Mouse (Mus musculus) CH12.LX (cell line): Measurements from ENCODE around the gene Napb. TPM values are rescaled to one million over a fixed set of nuclear protein-coding genes. Genes with fewer than 3 reads are reported as not detected.

Experiments
- DNase-seq: peaks from one replicate; pipeline ENCODE4 v3.0.0-alpha.2; 2013; ENCODE audit errors: extremely low read depth
- H3K27ac ChIP-seq: 2 replicates; pipeline ENCODE4 v1.5.1; 2012; ENCODE audit warnings: low read depth, mild to moderate bottlenecking, control low read depth, moderate library complexity; ENCODE audit not compliant: insufficient read depth
- H3K27me3 ChIP-seq: replicated peaks from 2 replicates; pipeline ENCODE3; 2012; ENCODE audit warnings: inconsistent platforms
- H3K36me3 ChIP-seq, 2 experiments: replicated peaks in 1 of 2; 2 replicates each; pipeline versions ENCODE3 to v1.6.1; 2012; ENCODE audit warnings: inconsistent platforms in 1 of 2, low read length in 1 of 2, mild to moderate bottlenecking in 1 of 2, mixed read lengths in 1 of 2, moderate library complexity in 1 of 2; ENCODE audit not compliant: control insufficient read depth in 1 of 2, insufficient read depth in 1 of 2
- H3K4me1 ChIP-seq, 2 experiments: 2 replicates each; pipeline ENCODE4 v1.6.1; 2012; ENCODE audit warnings: inconsistent platforms in 1 of 2, moderate library complexity in 1 of 2; ENCODE audit not compliant: insufficient read depth in 2 of 2, control insufficient read depth in 1 of 2
- H3K4me2 ChIP-seq: 2 replicates; pipeline ENCODE4 v1.6.1; 2012; ENCODE audit warnings: low read depth, mild to moderate bottlenecking, control low read depth; ENCODE audit not compliant: poor library complexity, insufficient read depth, severe bottlenecking
- H3K4me3 ChIP-seq, 3 experiments: fragments of 150-350 bp in 1 of 3; sonication (generic) in 1 of 3; replicated peaks in 1 of 3; 2 replicates each; pipeline versions ENCODE3 to v1.5.1; 2011 to 2012; ENCODE audit warnings: low read depth in 2 of 3, low read length in 2 of 3, mild to moderate bottlenecking in 2 of 3, moderate library complexity in 2 of 3, control low read depth in 1 of 3, improper control_type of control experiment in 1 of 3, inconsistent platforms in 1 of 3, mixed read lengths in 1 of 3; ENCODE audit not compliant: poor library complexity in 1 of 3
- H3K79me2 ChIP-seq: replicated peaks from 2 replicates; pipeline ENCODE4 v1.6.1; 2012; ENCODE audit warnings: mild to moderate bottlenecking, moderate library complexity; ENCODE audit not compliant: control insufficient read depth, poor library complexity, insufficient read depth, severe bottlenecking; ENCODE audit errors: extremely low read depth
- H3K9ac ChIP-seq: 2 replicates; pipeline ENCODE4 v1.6.1; 2012; ENCODE audit warnings: low read depth, mild to moderate bottlenecking, control low read depth, moderate library complexity; ENCODE audit not compliant: insufficient read depth
- H3K9me3 ChIP-seq: replicated peaks from 2 replicates; pipeline ENCODE3; 2012; ENCODE audit warnings: low read length, inconsistent platforms, mixed read lengths
- CHD1 ChIP-seq: IDR thresholded peaks from 2 replicates; pipeline ENCODE4 v1.6.1; 2012; ENCODE audit warnings: low read depth, low read length, improper control_type of control experiment, inconsistent platforms
- CTCF ChIP-seq, 2 experiments: IDR thresholded peaks in 1 of 2; conservative IDR thresholded peaks in 1 of 2; 2 replicates each; pipeline ENCODE4 v1.5.1; 2011 to 2012; ENCODE audit warnings: low read depth in 2 of 2, low read length in 2 of 2, improper control_type of control experiment in 1 of 2, inconsistent platforms in 1 of 2, mild to moderate bottlenecking in 1 of 2, moderate library complexity in 1 of 2
- E2F4 ChIP-seq: IDR thresholded peaks from 2 replicates; pipeline ENCODE4 v1.6.1; 2011; ENCODE audit warnings: low read depth, low read length, improper control_type of control experiment; ENCODE audit not compliant: insufficient replicate concordance
- ELF1 ChIP-seq: IDR thresholded peaks from 2 replicates; pipeline ENCODE4 v1.6.1; 2014; ENCODE audit warnings: low read depth, mild to moderate bottlenecking, inconsistent platforms, low read length, improper control_type of control experiment
- EP300 ChIP-seq: IDR thresholded peaks from 2 replicates; pipeline ENCODE4 v1.6.1; 2011; ENCODE audit warnings: low read length, improper control_type of control experiment
- GABPA ChIP-seq: IDR thresholded peaks from 2 replicates; pipeline ENCODE4 v1.6.1; 2012; ENCODE audit warnings: low read depth, low read length, improper control_type of control experiment, inconsistent platforms; ENCODE audit not compliant: insufficient replicate concordance
- JUN ChIP-seq: IDR thresholded peaks from 2 replicates; pipeline ENCODE4 v1.6.1; 2011; ENCODE audit warnings: low read depth, mild to moderate bottlenecking, low read length, improper control_type of control experiment, moderate library complexity; ENCODE audit not compliant: insufficient read depth
- MAFK ChIP-seq: IDR thresholded peaks from 2 replicates; pipeline ENCODE4 v1.6.1; 2011; ENCODE audit warnings: low read length, improper control_type of control experiment; ENCODE audit not compliant: insufficient replicate concordance
- MYC ChIP-seq: IDR thresholded peaks from 2 replicates; pipeline ENCODE4 v1.6.1; 2011; ENCODE audit warnings: low read depth, mild to moderate bottlenecking, improper control_type of control experiment, low read length
- NELFE ChIP-seq: IDR thresholded peaks from 2 replicates; pipeline ENCODE4 v1.6.1; 2011; ENCODE audit warnings: low read depth, low read length, improper control_type of control experiment
- NRF1 ChIP-seq: IDR thresholded peaks from 2 replicates; pipeline ENCODE4 v1.6.1; 2014; ENCODE audit warnings: low read depth, mild to moderate bottlenecking, inconsistent platforms, low read length, improper control_type of control experiment, moderate library complexity
- POLR2A ChIP-seq: IDR thresholded peaks from 2 replicates; pipeline ENCODE4 v1.6.1; 2011; ENCODE audit warnings: low read depth, mild to moderate bottlenecking, improper control_type of control experiment, low read length
- SIN3A ChIP-seq: IDR thresholded peaks from 2 replicates; pipeline ENCODE4 v1.6.1; 2012; ENCODE audit warnings: low read length, improper control_type of control experiment, inconsistent platforms
- TBP ChIP-seq: conservative IDR thresholded peaks from 2 replicates; pipeline ENCODE4 v1.6.1; 2011; ENCODE audit warnings: low read depth, low read length, improper control_type of control experiment
- UBTF ChIP-seq: IDR thresholded peaks from 2 replicates; pipeline ENCODE4 v1.6.1; 2012; ENCODE audit warnings: low read depth, mild to moderate bottlenecking, inconsistent platforms, low read length, improper control_type of control experiment, moderate library complexity
- USF1 ChIP-seq: IDR thresholded peaks from 2 replicates; pipeline ENCODE4 v1.6.1; 2014; ENCODE audit warnings: low read depth, mild to moderate bottlenecking, inconsistent platforms, low read length, improper control_type of control experiment
- ZC3H11A ChIP-seq: IDR thresholded peaks from 2 replicates; pipeline ENCODE4 v1.6.1; 2012; ENCODE audit warnings: low read depth, mild to moderate bottlenecking, inconsistent platforms, low read length, improper control_type of control experiment
- ZKSCAN1 ChIP-seq: IDR thresholded peaks from 2 replicates; pipeline ENCODE4 v1.6.1; 2012; ENCODE audit warnings: low read depth, inconsistent platforms, low read length, improper control_type of control experiment, borderline replicate concordance
- ZMIZ1 ChIP-seq: IDR thresholded peaks from 2 replicates; pipeline ENCODE4 v1.6.1; 2012; ENCODE audit warnings: low read depth, mild to moderate bottlenecking, inconsistent platforms, low read length, improper control_type of control experiment
- ZNF384 ChIP-seq: IDR thresholded peaks from 2 replicates; pipeline ENCODE4 v1.6.1; 2012; ENCODE audit warnings: low read depth, low read length, improper control_type of control experiment, inconsistent platforms
- dilution Hi-C: fragments of 300-500 bp; cut with MboI; formaldehyde crosslinking; loops from 2 replicates; pipeline ENCODE4 v1.14.3; 2020; ENCODE audit warnings: low sequenced_read_pairs; ENCODE audit not compliant: extremely low pct_unique_long_range_greater_than_20kb, extremely low pct_ligation_motif_present
- in situ Hi-C: fragments of 300-500 bp; cut with MboI; formaldehyde crosslinking; loops from 3 replicates; pipeline ENCODE4 v1.14.3; 2019; ENCODE audit warnings: low sequenced_read_pairs, low pct_ligation_motif_present, low pct_unique_long_range_greater_than_20kb, mixed read lengths
- polyA plus RNA-seq: library from polyadenylated mRNA; unstranded; fragments of >175 nt; gene quantifications from 2 replicates; pipeline ENCODE4 v1.2.1, GENCODE M21; 2012; ENCODE audit warnings: low read depth; ENCODE audit not compliant: insufficient read length
- total RNA-seq, 2 experiments: library from RNA; depleted of rRNA; stranded (reverse); fragments of 300-350 nt in 1 of 2; fragments of >200 nt in 1 of 2; gene quantifications; 2 replicates each; pipeline ENCODE4 v1.2.3; 2012 to 2014

Gene Napb
- total and polyA plus RNA-seq, 3 experiments: 0.98 to 2.6 (median 1.6) TPM

GRCm38 (mm10) chr2:148712326-148712725 lies 19.9 kb downstream of the Napb start:
- TF ChIP-seq USF1: no peak
- no peak for TF ChIP-seq ZNF384
- TF ChIP-seq E2F4: no peak
- TF ChIP-seq ZC3H11A: no peak
- no peak for TF ChIP-seq MAFK
- TF ChIP-seq POLR2A: no peak
- no peak for TF ChIP-seq TBP
- no peak for TF ChIP-seq NELFE
- no peak for TF ChIP-seq ZMIZ1
- no peak for TF ChIP-seq UBTF
- TF ChIP-seq NRF1: no peak
- no peak for TF ChIP-seq GABPA
- TF ChIP-seq CTCF (conservative IDR thresholded peaks at IDR 0.05 in 1 of 2, IDR thresholded peaks at IDR 0.05 in 1 of 2; ENCODE audit: low read depth in 2 of 2, low read length in 2 of 2): no peak
- no peak for TF ChIP-seq CHD1
- TF ChIP-seq SIN3A: no peak
- no peak for TF ChIP-seq ZKSCAN1
- TF ChIP-seq, all 38 proteins: peak for 0
- Histone ChIP-seq H3K36me3 (no peaks in the 10 kb centered on the region), H3K27ac (no peak overlapping the region), H3K4me3 (no peak overlapping the region), H3K79me2 (no peaks in the 10 kb centered on the region), H3K4me2 (no peak overlapping the region), H3K27me3 (no peaks in the 10 kb centered on the region), H3K4me1 (no peaks in the 10 kb centered on the region), H3K9ac (no peak overlapping the region), H3K9me3 (no peaks in the 10 kb centered on the region)
- in situ Hi-C loops (no loop called here), dilution Hi-C loops (no loop called here)
- no peak for DNase-seq

GRCm38 (mm10) chr2:148707202-148707530 lies 25.1 kb downstream of the Napb start:
- no peaks in the 10 kb centered on the region for H3K36me3 ChIP-seq
- no peaks in the 10 kb centered on the region for H3K9me3 ChIP-seq
- H3K9ac ChIP-seq: no peak overlapping the region
- DNase-seq: no peak
- no peaks in the 10 kb centered on the region for H3K79me2 ChIP-seq
- no peak overlapping the region for H3K4me3 ChIP-seq
- no peak for TF ChIP-seq ZMIZ1
- TF ChIP-seq MYC: no peak
- TF ChIP-seq POLR2A: no peak
- no peak for TF ChIP-seq JUN
- TF ChIP-seq EP300: no peak
- TF ChIP-seq ELF1: no peak
- no peak for TF ChIP-seq CHD1
- TF ChIP-seq NRF1: no peak
- no peak overlapping the region for H3K27ac ChIP-seq
- in situ Hi-C loops: no loop called here
- H3K27me3 ChIP-seq: no peaks in the 10 kb centered on the region
- dilution Hi-C loops: no loop called here
- H3K4me2 ChIP-seq: no peak overlapping the region
- peaks cover 3% of the 10 kb centered on the region in 2 experiments; a peak in 1 of 4 replicates for H3K4me1 ChIP-seq
